Mouse (Mus musculus) heart, postnatal 0 days (tissue): Measurements from ENCODE around the gene Ptgir. TPM values are rescaled to one million over a fixed set of nuclear protein-coding genes. Genes with fewer than 3 reads are reported as not detected.

Source experiments
- ATAC-seq: fragments of 200-750 bp; cut with Nextera tagmentation; 2 replicates; pipeline ENCODE4 v1.8.0; 2017; ENCODE audit warnings: low read depth, moderate number of reproducible peaks, moderate library complexity; ENCODE audit not compliant: insufficient read depth
- DNase-seq: peaks from one replicate; pipeline ENCODE4 v3.0.0-alpha.2; 2016; ENCODE audit warnings: low spot score
- H3K27ac ChIP-seq: fragments of 300-500 bp; sonication (generic); 2 replicates; pipeline ENCODE4 v1.5.1; 2014; ENCODE audit warnings: low read depth, mild to moderate bottlenecking
- H3K27me3 ChIP-seq: fragments of 300-500 bp; sonication (generic); 2 replicates; pipeline ENCODE4 v1.6.1; 2014; ENCODE audit warnings: low read length, mixed read lengths; ENCODE audit not compliant: control insufficient read depth, insufficient read depth
- H3K36me3 ChIP-seq: fragments of 300-500 bp; sonication (generic); replicated peaks from 2 replicates; pipeline ENCODE4 v1.6.1; 2014; ENCODE audit warnings: low read length, mixed read lengths; ENCODE audit not compliant: control insufficient read depth, insufficient read depth
- H3K4me1 ChIP-seq: fragments of 300-500 bp; sonication (generic); 2 replicates; pipeline ENCODE4 v1.6.1; 2014; ENCODE audit warnings: antibody characterized with exemption; ENCODE audit not compliant: control insufficient read depth, insufficient read depth
- H3K4me2 ChIP-seq: fragments of 300-500 bp; sonication (generic); 2 replicates; pipeline ENCODE4 v1.6.1; 2014; ENCODE audit warnings: low read depth, mild to moderate bottlenecking, low read length, moderate library complexity
- H3K4me3 ChIP-seq: fragments of 300-500 bp; sonication (generic); 2 replicates; pipeline ENCODE4 v1.5.1; 2014; ENCODE audit warnings: low read depth, low read length
- H3K9ac ChIP-seq: fragments of 300-500 bp; sonication (generic); replicated peaks from 2 replicates; pipeline ENCODE4 v1.6.1; 2014; ENCODE audit warnings: low read depth, low read length, mixed read lengths
- H3K9me3 ChIP-seq: fragments of 300-500 bp; sonication (generic); replicated peaks from 2 replicates; pipeline ENCODE4 v1.6.1; 2016; ENCODE audit warnings: low read length; ENCODE audit not compliant: control insufficient read depth
- CTCF ChIP-seq: IDR thresholded peaks from 2 replicates; pipeline ENCODE4 v1.5.1; 2016; ENCODE audit warnings: antibody characterized with exemption, control low read depth, low read depth
- EP300 ChIP-seq: IDR thresholded peaks from 2 replicates; pipeline ENCODE4 v1.6.1; 2016; ENCODE audit warnings: antibody characterized with exemption, low read depth
- WGBS: fragments of 180-500 bp; shearing (Covaris S2); extraction: QIAGEN DNeasy Blood & Tissue Kit; methylation state at CpG from one replicate; pipeline ENCODE4 v1.1.7; 2014; 5-methylcytosine and 5-hydroxymethylcytosine counted together
- polyA plus RNA-seq: library from polyadenylated mRNA; unstranded; fragments of >200 nt; fragmentation: Nextera tagmentation; extraction: Ambion mirVana; gene quantifications from 2 replicates; pipeline ENCODE4 v1.2.1, GENCODE M21; 2015
- total RNA-seq: library from RNA; depleted of rRNA; stranded (reverse); fragments of >200 nt; gene quantifications from 2 replicates; pipeline ENCODE4 v1.2.3, GENCODE M21; 2014; ENCODE audit warnings: low replicate concordance

The Ptgir gene
- total and polyA plus RNA-seq, 2 experiments from 2014 or later, result 1.2 to 2.3 TPM

DNA sequence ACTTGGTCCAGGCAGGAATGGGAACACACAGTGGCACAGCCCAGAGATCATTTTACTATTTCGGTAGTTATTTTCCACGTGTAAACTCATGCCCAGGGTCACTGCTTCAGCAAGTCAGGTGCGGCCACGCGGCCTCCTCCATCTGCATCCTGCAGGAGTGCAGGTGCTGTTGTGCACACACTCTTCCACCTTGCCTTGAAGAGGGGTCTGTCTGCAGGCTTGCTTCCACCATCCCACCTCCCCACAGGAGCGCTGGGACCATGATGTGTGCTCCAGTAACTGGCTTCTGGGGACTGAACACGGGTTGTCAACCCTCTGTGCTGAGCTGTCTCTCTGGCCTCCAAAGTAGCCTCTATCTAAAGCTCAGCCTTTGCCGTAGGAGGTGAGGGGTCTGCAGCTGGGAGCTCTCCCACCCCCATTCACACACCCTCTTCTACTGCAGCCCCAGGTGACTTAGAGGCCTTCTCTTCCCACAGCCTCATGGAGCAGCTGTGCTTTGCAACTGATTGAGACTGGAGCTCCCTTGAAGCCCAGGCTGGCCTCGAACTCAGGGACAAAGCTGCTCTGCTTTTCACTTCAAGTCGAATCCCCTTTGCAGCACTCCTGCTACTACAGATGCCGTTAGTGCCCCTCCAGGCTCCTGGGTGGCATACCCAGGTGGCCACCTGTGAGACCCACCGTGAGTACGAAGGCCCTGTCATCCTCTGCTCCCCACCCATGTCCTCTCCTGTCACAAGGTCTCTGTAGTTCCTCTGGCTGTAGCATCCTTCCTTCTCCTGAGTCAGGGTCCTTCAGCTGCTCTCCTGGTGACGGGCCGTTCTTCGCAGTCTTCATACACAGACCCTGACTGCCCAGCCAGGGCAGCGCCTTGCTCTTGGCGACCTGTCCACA is 8.4 kb downstream of the Ptgir start:
- WGBS, result 83% methylated on average over 18 of the region's 18 CpGs

GRCm38 (mm10) chr7:16915461-16916340 is 9.4 kb downstream of the Ptgir start:
- Histone ChIP-seq H3K27ac (no peak overlapping the region), H3K9me3 (no peaks in the 10 kb centered on the region), H3K4me2 (no peak overlapping the region), H3K4me1 (peaks cover 19% of the 10 kb centered on the region; the same call in 1 of the 2 replicates), H3K36me3 (peaks cover 61% of the 10 kb centered on the region), H3K4me3 (no peak overlapping the region), H3K9ac (no peak overlapping the region), H3K27me3 (0 out of 2 replicates have a peak, but pooled peaks cover 3% of the 10 kb centered on the region)
- 89% methylated on average over 32 of the region's 32 CpGs for WGBS
- DNase-seq (no peak), ATAC-seq (no peak)
- no peak for TF ChIP-seq CTCF
- no peak for TF ChIP-seq EP300

More for the DNA sequence above, 8.4 kb downstream of the Ptgir start:
- no peak overlapping the region for H3K4me2 ChIP-seq
- H3K27ac ChIP-seq, result no peak overlapping the region
- no peak overlapping the region for H3K9ac ChIP-seq
- ATAC-seq (no peak), DNase-seq (no peak)
- H3K4me3 ChIP-seq, result no peak overlapping the region
- H3K36me3 ChIP-seq, result peaks cover 54% of the 10 kb centered on the region
- H3K27me3 ChIP-seq, result 0 out of 2 replicates have a peak, but pooled peaks cover 8% of the 10 kb centered on the region
- no peaks in the 10 kb centered on the region for H3K9me3 ChIP-seq
- no peak for TF ChIP-seq CTCF
- TF ChIP-seq EP300, result no peak
- H3K4me1 ChIP-seq, result peaks cover 11% of the 10 kb centered on the region; the same call in 1 of the 2 replicates

DNA sequence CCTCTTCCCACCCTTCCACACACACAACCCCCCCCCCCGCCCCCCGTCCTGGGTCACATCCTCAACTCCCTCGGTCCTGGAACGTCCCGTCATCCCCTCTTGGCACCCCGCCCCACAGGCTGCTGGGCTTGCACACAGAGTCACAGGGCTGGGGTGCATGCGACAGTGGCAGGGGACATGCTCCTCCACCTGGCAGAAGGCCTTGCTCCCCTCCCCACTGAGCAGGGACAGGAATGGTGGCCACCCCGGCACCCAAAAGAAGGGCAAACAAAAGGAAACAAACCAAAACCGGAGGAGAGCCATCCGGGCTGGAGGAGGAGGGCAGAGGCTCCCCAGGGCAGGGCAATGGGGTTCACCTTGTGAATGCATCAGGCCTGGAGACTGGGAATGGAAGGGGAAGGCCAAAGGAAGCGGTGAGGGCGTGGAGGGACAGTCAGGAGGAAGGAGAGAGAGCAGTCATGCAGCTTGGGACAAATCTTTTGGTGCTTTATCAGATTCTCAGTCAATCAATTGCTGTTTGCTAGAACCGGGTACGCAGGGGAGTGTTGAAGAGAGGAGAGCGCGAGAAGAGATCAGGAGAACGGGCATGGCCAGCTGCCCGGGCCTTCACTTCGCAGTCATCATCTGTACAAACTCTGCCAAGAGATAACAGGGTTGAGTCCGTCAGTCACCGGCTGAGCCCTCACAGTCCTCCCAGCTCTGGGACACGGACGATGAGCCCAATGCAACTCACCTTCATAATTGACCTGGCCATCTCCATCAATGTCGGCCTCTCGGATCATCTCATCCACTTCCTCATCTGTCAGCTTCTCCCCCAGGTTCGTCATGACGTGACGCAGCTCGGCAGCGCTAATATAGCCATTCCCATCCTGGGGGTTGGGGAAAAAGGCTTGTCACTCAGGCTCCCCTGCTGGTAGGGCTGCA is 10.3 kb downstream of the Ptgir start:
- TF ChIP-seq CTCF, result no peak
- no peak for TF ChIP-seq EP300
- Histone ChIP-seq H3K27ac (no peak overlapping the region), H3K4me3 (no peak overlapping the region), H3K36me3 (peaks cover 61% of the 10 kb centered on the region), H3K9ac (no peak overlapping the region), H3K4me1 (peaks cover 28% of the 10 kb centered on the region), H3K4me2 (no peak overlapping the region), H3K27me3 (no peaks in the 10 kb centered on the region), H3K9me3 (no peaks in the 10 kb centered on the region)
- no peak for ATAC-seq
- no peak for DNase-seq
- WGBS, result 52% methylated on average over 30 of the region's 30 CpGs

GRCm38 (mm10) chr7:16917447-16917846 is 11.2 kb downstream of the Ptgir start:
- no peak overlapping the region for H3K4me3 ChIP-seq
- H3K27me3 ChIP-seq, result no peaks in the 10 kb centered on the region
- no peak overlapping the region for H3K9ac ChIP-seq
- TF ChIP-seq CTCF (no peak), EP300 (no peak)
- H3K4me2 ChIP-seq, result no peak overlapping the region
- no peak for ATAC-seq
- WGBS, result 79% methylated on average over 11 of the region's 11 CpGs
- peaks cover 36% of the 10 kb centered on the region for H3K4me1 ChIP-seq
- no peak overlapping the region for H3K27ac ChIP-seq
- DNase-seq, result no peak
- H3K9me3 ChIP-seq, result no peaks in the 10 kb centered on the region
- peaks cover 61% of the 10 kb centered on the region for H3K36me3 ChIP-seq

- Histone ChIP-seq H3K4me1 (peaks cover 42% of the 10 kb centered on the region), H3K27ac (no peak overlapping the region), H3K4me2 (no peak overlapping the region), H3K27me3 (no peaks in the 10 kb centered on the region), H3K4me3 (no peak overlapping the region), H3K9ac (no peak overlapping the region), H3K9me3 (no peaks in the 10 kb centered on the region), H3K36me3 (peaks cover 61% of the 10 kb centered on the region)
- TF ChIP-seq CTCF (no peak), EP300 (no peak)
- no peak for ATAC-seq
- WGBS, result 82% methylated on average over 9 of the region's 9 CpGs
- DNase-seq, result no peak
These were observed 11.7 kb downstream of the Ptgir start for GRCm38 (mm10) chr7:16918014-16918413.
